Mouse (Mus musculus): ENCODE data around the gene Ets2.

Ets2 gene

DNA sequence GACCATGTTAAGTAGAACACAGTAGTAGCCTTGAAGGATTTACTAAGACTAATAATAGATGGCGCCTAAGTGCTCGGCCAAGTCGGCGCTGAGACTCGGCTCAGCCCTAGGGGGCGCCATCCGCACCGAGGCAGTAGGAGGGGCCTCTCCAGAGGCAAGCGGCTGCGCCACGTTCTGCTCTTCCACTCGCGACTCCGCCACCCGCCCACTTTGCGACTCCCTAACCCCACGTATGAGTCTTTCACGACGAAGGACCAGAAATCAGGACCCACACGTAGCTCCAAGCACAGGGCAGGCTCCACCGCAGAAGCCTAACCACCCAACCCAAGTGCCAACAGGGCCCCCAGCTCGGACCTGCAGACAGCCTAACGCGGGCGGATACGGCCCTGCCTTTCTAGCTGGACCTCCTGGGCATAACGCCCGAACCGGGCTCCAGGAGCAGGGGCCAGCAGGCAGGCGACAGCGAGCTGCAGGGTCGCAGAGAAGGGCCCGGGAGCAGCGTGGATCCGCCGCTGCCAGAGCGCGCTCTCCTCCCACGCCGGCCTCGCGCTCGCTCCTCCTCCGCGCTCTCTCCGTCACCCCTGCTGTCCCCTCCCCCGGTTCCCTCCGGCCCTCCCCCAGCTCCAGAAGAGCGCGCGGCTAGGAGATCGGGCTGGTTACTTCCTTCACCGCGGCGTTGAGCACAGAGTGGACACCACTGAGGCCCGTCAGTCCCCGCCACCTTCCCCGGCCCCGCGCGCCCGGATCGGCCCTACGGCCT is at the start of gene Ets2:
Gene Ets2 (plus strand): TSS at position 274 of the 760 bp plus-strand sequence.
- peak; percentile 92 for DNase-seq (ENCODE audit: low read depth, low spot score)

- no peak for DNase-seq (ENCODE audit: low read depth, low spot score)
These were observed 47.7 kb upstream of the Ets2 start for GRCm38 (mm10) chr16:95654204-95654611.

- no peak for DNase-seq (ENCODE audit: low read depth, low spot score)
These were observed 45.3 kb upstream of the Ets2 start for GRCm38 (mm10) chr16:95656535-95656934.

GRCm38 (mm10) chr16:95657187-95657586 is 44.7 kb upstream of the Ets2 start:
- DNase-seq (ENCODE audit: low read depth, low spot score), result no peak

- DNase-seq (ENCODE audit: low read depth, low spot score), result no peak
These were observed 44.1 kb upstream of the Ets2 start for GRCm38 (mm10) chr16:95657756-95658155.

- DNase-seq (ENCODE audit: low read depth, low spot score), result peak; percentile 56
These were observed 42.9 kb upstream of the Ets2 start for GRCm38 (mm10) chr16:95658836-95659430.

DNA sequence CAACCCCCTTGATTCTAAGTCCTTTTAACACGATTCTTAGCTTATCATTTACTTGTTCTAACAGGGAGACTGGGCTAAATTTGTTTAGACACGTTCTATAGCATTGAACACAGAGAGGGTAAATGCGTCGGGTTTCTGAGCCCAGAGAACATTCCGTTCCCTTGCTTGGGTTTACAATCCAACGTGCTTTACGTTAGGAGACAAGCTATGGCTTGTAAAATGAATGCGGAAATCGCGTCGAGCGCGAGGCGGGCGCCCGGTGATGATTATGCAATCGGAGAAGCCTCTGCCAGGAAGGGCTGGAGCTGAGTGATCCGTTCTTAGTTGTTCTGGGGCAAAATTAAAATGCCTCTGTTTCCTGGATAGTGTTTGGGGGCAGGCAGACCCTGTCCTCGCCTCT is 42.4 kb upstream of the Ets2 start:
- DNase-seq (ENCODE audit: low read depth, low spot score), result no peak

GRCm38 (mm10) chr16:95660909-95661308 is 41.0 kb upstream of the Ets2 start:
- no peak for DNase-seq (ENCODE audit: low read depth, low spot score)

DNA sequence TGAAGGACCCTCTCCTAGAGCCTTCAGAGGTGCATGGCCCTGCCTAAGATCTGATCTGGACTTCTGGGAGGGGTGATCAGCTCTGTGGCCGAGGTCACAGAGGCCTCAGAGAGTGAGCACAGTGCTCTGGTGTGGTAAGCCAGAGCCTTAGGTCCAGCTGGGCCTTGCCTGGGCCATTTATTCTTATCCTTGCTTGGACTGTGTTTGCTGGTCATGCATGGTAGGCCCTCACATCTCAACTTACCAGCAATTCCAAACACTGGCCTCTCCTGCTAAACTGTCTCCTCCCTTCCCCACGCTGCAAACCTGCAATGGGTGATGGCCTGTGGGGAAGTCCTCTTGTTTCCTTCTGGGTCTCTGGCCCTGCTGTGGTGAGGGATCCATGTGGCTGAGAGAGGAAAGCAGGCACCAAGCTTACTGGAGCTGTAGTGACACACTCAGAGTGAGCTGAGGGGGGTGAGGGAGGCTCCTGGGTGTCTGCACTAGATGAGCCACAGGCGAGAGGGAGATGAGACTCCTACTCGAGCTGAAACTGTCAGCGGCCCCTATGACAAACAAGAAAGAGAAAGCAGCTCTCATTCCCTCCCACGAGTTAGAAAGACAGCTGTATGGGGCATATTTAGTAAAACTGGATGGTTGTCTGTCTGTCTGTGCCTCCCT is 36.3 kb upstream of the Ets2 start:
- no peak for DNase-seq (ENCODE audit: low read depth, low spot score)

- no peak for DNase-seq (ENCODE audit: low read depth, low spot score)
These were observed 35.6 kb upstream of the Ets2 start for GRCm38 (mm10) chr16:95666288-95666687.

- DNase-seq (ENCODE audit: low read depth, low spot score), result no peak
These were observed 34.3 kb upstream of the Ets2 start for GRCm38 (mm10) chr16:95667395-95668150.

GRCm38 (mm10) chr16:95668151-95668993 is 33.5 kb upstream of the Ets2 start:
- no peak for DNase-seq (ENCODE audit: low read depth, low spot score)

DNA sequence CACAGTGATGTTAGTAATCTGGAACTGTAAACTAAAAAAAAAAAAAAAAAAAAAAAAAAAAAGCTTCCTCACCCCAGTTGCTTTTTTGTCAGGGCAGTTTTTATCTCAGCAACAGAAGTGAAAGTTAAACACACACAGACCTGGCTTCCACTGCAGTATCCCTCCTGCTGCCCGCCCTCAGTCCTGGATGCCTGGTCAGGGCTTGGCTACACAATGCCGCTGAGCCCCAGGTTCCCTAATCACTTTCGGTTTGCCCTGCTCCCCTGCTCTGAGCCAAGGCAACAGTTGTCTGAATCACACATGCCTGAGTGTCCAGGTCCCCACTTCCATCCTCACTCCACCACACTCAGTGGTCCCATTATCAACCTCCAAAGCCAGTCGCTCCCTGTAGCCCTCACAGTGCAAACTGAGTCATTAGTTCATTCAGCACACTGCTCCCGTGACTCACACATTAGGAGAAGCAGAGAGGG is 27.4 kb upstream of the Ets2 start:
- no peak for DNase-seq (ENCODE audit: low read depth, low spot score)

GRCm38 (mm10) chr16:95675212-95675611 is 26.7 kb upstream of the Ets2 start:
- no peak for DNase-seq (ENCODE audit: low read depth, low spot score)

DNA sequence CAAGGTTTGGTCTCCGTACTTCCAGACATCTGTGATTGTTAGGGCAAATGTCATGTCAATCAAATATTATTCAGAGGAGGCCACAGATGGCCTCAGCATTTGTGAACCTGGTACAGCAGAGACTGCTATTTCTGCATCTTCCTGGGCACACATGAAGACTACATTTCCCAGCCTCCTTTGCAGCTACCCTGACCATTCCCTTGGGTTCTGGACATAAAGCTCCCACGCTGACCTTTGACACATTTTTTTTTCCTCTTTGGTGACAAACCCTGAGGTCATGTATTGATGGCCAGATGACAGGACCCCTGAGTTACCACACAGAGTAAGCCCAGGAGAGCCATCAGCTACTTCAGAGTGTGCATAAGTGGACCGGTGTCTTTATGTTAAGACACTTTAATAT is 25.2 kb upstream of the Ets2 start:
- DNase-seq (ENCODE audit: low read depth, low spot score), result no peak

- no peak for DNase-seq (ENCODE audit: low read depth, low spot score)
These were observed 19.4 kb upstream of the Ets2 start for GRCm38 (mm10) chr16:95682431-95682892.

DNA sequence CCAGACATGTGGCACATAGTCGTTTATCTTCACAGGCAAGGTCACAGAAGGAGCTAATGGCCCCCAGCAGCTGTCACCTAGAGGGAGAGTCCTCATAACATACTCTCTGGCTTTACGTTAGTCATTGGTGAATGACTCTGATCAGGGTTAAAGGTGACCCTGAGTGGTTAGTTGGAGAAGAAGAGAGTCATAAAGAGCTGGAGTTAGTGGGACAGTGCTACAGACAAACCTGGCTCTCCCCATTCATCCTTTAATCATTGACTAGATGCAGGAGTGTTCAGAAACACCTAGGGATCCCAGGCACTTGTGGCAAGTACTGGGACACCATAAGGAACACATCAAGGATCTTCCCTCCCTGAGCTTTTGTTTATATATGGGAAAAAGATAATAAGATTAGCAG is 16.1 kb upstream of the Ets2 start:
- no peak for DNase-seq (ENCODE audit: low read depth, low spot score)

DNA sequence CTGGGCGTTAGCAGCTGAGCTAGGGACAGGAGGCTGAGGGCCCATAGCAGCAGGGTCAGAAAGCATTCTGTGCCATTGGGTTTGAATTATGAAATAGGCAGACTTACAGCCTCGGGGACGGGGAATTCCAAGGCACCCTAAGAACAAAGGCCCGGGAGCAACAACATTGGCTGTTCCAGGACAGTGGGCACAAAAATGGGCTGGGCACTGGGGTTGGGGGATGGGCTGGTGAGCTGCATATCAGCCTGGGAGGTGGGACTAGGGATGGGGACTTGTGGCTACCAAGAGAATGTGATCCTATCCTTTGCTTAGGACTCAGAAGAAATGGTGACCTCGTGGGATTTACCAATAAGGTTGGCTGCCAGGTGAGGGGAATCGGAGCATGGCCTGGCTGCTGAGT is 15.6 kb upstream of the Ets2 start:
- DNase-seq (ENCODE audit: low read depth, low spot score), result no peak

DNA sequence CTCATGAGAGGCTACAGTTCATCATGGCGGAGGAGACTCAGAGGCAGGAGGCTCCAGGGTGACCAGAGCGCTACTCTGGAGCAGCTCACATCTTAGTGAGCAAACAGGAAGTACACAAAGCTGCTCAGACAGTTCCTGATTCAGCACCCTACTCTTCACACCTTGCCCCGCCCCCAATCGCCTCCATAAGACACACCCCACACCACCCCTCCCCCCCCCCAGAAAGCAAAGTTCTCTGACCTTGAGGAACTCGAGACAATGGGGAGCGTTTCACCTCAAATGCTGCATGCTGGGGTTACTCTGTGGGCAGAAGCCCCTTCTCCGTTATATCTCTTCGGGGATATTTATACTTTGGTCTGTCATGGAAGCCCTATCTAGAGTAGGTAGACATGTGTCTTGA is 15.0 kb upstream of the Ets2 start:
- no peak for DNase-seq (ENCODE audit: low read depth, low spot score)

DNA sequence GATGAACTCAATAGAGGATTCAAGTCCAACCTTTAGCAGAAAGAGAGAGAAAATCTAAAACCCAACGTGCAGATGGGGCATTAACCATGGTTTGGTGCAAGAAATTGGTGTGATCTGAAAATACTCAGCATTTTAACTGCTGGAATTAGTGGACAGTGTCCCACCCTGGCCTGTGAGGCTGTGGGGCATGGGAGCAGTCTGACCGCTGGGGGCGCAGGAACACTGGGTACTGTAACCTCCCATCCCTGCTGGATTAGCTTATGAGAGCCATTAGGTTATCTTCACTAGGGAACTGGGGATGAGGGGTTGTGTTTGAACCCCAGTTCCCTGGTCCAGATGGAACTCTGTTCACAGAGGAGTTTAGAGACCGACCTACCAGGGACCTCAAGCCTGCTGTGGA is 13.9 kb upstream of the Ets2 start:
- DNase-seq (ENCODE audit: low read depth, low spot score), result no peak

GRCm38 (mm10) chr16:95696599-95696998 is 5.3 kb upstream of the Ets2 start:
- DNase-seq (ENCODE audit: low read depth, low spot score), result no peak

Data from skeletal muscle tissue, adult 2 months (tissue).